Mouse (Mus musculus): Measurements from ENCODE around the gene Efcab12.

Gene Efcab12

GRCm38 (mm10) chr6:115845006-115845405 lies 6.8 kb upstream of the Efcab12 start:
- DNase-seq (ENCODE audit: low spot score) = no peak

- no peak for DNase-seq (ENCODE audit: low spot score)
These were observed 533 bp upstream of the Efcab12 start for GRCm38 (mm10) chr6:115838745-115839144.

GRCm38 (mm10) chr6:115833861-115834260 lies 4.4 kb downstream of the Efcab12 start:
- DNase-seq (ENCODE audit: low spot score) = no peak

- DNase-seq (ENCODE audit: low spot score) = no peak
These were observed 5.9 kb downstream of the Efcab12 start for GRCm38 (mm10) chr6:115832152-115832850.

GRCm38 (mm10) chr6:115830779-115831601 lies 7.2 kb downstream of the Efcab12 start:
- no peak for DNase-seq (ENCODE audit: low spot score)

- peak; percentile 93 for DNase-seq (ENCODE audit: low spot score)
These were observed 14.3 kb downstream of the Efcab12 start for GRCm38 (mm10) chr6:115823850-115824464.

- no peak for DNase-seq (ENCODE audit: low spot score)
These were observed 16.8 kb downstream of the Efcab12 start for GRCm38 (mm10) chr6:115821216-115821993.

GRCm38 (mm10) chr6:115818129-115818528 lies 20.1 kb downstream of the Efcab12 start:
- DNase-seq (ENCODE audit: low spot score) = no peak

GRCm38 (mm10) chr6:115815041-115815440 lies 23.2 kb downstream of the Efcab12 start:
- DNase-seq (ENCODE audit: low spot score) = no peak

- peak; percentile 57 for DNase-seq (ENCODE audit: low spot score)
These were observed 24.1 kb downstream of the Efcab12 start for GRCm38 (mm10) chr6:115814104-115814503.

- no peak for DNase-seq (ENCODE audit: low spot score)
These were observed 26.6 kb downstream of the Efcab12 start for GRCm38 (mm10) chr6:115811606-115812005.

- DNase-seq (ENCODE audit: low spot score) = peak; percentile 92
These were observed 29.6 kb downstream of the Efcab12 start, which contains the start of gene Rpl32 for GRCm38 (mm10) chr6:115808488-115809231. Gene Rpl32 (minus strand): TSS chr6:115808747.

- DNase-seq (ENCODE audit: low spot score) = no peak
These were observed 30.1 kb downstream of the Efcab12 start for GRCm38 (mm10) chr6:115808196-115808487.

GRCm38 (mm10) chr6:115807464-115808195 lies 30.6 kb downstream of the Efcab12 start:
- DNase-seq (ENCODE audit: low spot score) = peak; percentile 33

GRCm38 (mm10) chr6:115804432-115805192 lies 33.6 kb downstream of the Efcab12 start:
- no peak for DNase-seq (ENCODE audit: low spot score)

GRCm38 (mm10) chr6:115803541-115804382 lies 34.5 kb downstream of the Efcab12 start:
- DNase-seq (ENCODE audit: low spot score) = peak; percentile 83

- no peak for DNase-seq (ENCODE audit: low spot score)
These were observed 36.4 kb downstream of the Efcab12 start for GRCm38 (mm10) chr6:115801811-115802210.

GRCm38 (mm10) chr6:115792691-115793215 lies 45.5 kb downstream of the Efcab12 start:
- peak; percentile 45 for DNase-seq (ENCODE audit: low spot score)
